Comparison of ENCODE assay signal across 8 mouse cellular contexts in genomic region chr4:45183818-45184520, GRCm38 (mm10). TPM values are rescaled to one million over a fixed set of nuclear protein-coding genes. Genes with fewer than 3 reads are reported as not detected.
A peak's percentile ranks its signal among the peaks of the same experiment; 100 is the strongest.
DNase-seq lines count a peak whose midpoint lies in the region; ATAC-seq and TF ChIP-seq lines count a peak whose summit lies in the region.

No protein-coding gene starts in this region.

- 31% methylated on average over 13 of the region's 13 CpGs for WGBS in kidney, postnatal 0 days
- 21% methylated on average over 13 of the region's 13 CpGs for WGBS in heart, postnatal 0 days
- 25% methylated on average over 13 of the region's 13 CpGs for WGBS in midbrain, embryonic 13.5 days

- TF ChIP-seq POLR2A in brain, embryonic 14.5 days (IDR thresholded peaks at IDR 0.05; ENCODE audit: borderline replicate concordance, extremely low read depth, insufficient read depth, insufficient read length, poor library complexity, severe bottlenecking), result no peak

- TF ChIP-seq CTCF in kidney, postnatal 0 days (IDR thresholded peaks at IDR 0.05; ENCODE audit: low read depth), result no peak
- no peak for TF ChIP-seq CTCF in brain, embryonic 14.5 days (IDR thresholded peaks at IDR 0.05; ENCODE audit: borderline replicate concordance, extremely low read depth, insufficient read depth, insufficient read length)
- TF ChIP-seq CTCF in heart, postnatal 0 days (IDR thresholded peaks at IDR 0.05; ENCODE audit: low read depth), result no peak

- peak overlapping the region; percentile 62 for H3K4me3 ChIP-seq in kidney, postnatal 0 days (replicated peaks; ENCODE audit: low read depth, low read length)
- peak overlapping the region; percentile 72 for H3K4me3 ChIP-seq in heart, postnatal 0 days (ENCODE audit: low read depth, low read length)
- H3K4me3 ChIP-seq in midbrain, embryonic 13.5 days (replicated peaks), result peak overlapping the region; percentile 67

- peak overlapping the region; percentile 99 for H3K4me2 ChIP-seq in kidney, postnatal 0 days (ENCODE audit: low read length)
- peak overlapping the region; percentile 99 for H3K4me2 ChIP-seq in heart, postnatal 0 days (ENCODE audit: low read depth, low read length)
- H3K4me2 ChIP-seq in midbrain, embryonic 13.5 days (replicated peaks), result peak overlapping the region; percentile 98

- DNase-seq in kidney, postnatal 0 days (ENCODE audit: low spot score), result no peak
- no peak for DNase-seq in kidney, adult 8-10 months
- DNase-seq in brain, embryonic 14.5 days (ENCODE audit: low read depth), result peak; percentile 14
- DNase-seq in heart, postnatal 0 days (ENCODE audit: low spot score), result no peak
- DNase-seq in thymus, postnatal 0 days (ENCODE audit: low spot score), result no peak
- no peak for DNase-seq in cerebellum, postnatal 25 days

- no peaks in the 10 kb centered on the region for H3K9me3 ChIP-seq in kidney, postnatal 0 days (replicated peaks; ENCODE audit: low read length)
- H3K9me3 ChIP-seq in heart, postnatal 0 days (replicated peaks; ENCODE audit: control insufficient read depth, low read length), result no peaks in the 10 kb centered on the region
- H3K9me3 ChIP-seq in midbrain, embryonic 13.5 days, result no peaks in the 10 kb centered on the region

- no peaks in the 10 kb centered on the region for H3K36me3 ChIP-seq in kidney, postnatal 0 days (ENCODE audit: insufficient read depth, low read length)
- no peaks in the 10 kb centered on the region for H3K36me3 ChIP-seq in heart, postnatal 0 days (replicated peaks; ENCODE audit: control insufficient read depth, insufficient read depth, low read length)
- H3K36me3 ChIP-seq in midbrain, embryonic 13.5 days, result no peaks in the 10 kb centered on the region

- H3K4me1 ChIP-seq in kidney, postnatal 0 days (replicated peaks; ENCODE audit: insufficient read depth, low read length), result 0 out of 2 replicates have a peak, but pooled peaks cover 5% of the 10 kb centered on the region
- peaks cover 6% of the 10 kb centered on the region for H3K4me1 ChIP-seq in heart, postnatal 0 days (ENCODE audit: control insufficient read depth, insufficient read depth)
- peaks cover 13% of the 10 kb centered on the region for H3K4me1 ChIP-seq in midbrain, embryonic 13.5 days (replicated peaks)

- ATAC-seq in kidney, postnatal 0 days (replicated peaks; ENCODE audit: low FRiP score, low read depth), result 0 out of 2 replicates have a peak, but pooled peaks have one; percentile 31
- ATAC-seq in heart, postnatal 0 days (ENCODE audit: insufficient read depth, low read depth), result no peak; the same call in 1 of the 2 replicates
- ATAC-seq in midbrain, embryonic 13.5 days, result peak; percentile 68
- no peak for ATAC-seq in CD4-positive, CD25-positive, alpha-beta regulatory T cell, adult 4 months

- H3K9ac ChIP-seq in kidney, postnatal 0 days (ENCODE audit: low read depth, low read length), result peak overlapping the region; percentile 59
- H3K9ac ChIP-seq in heart, postnatal 0 days (replicated peaks; ENCODE audit: low read depth, low read length), result peak overlapping the region; percentile 61; the same call in 1 of the 2 replicates
- H3K9ac ChIP-seq in midbrain, embryonic 13.5 days (replicated peaks), result peak overlapping the region; percentile 73

- no peak for TF ChIP-seq EP300 in heart, postnatal 0 days (IDR thresholded peaks at IDR 0.05; ENCODE audit: low read depth)

- H3K27me3 ChIP-seq in kidney, postnatal 0 days (ENCODE audit: insufficient read depth, low read length), result no peaks in the 10 kb centered on the region
- H3K27me3 ChIP-seq in heart, postnatal 0 days (ENCODE audit: control insufficient read depth, insufficient read depth, low read length), result peaks cover 14% of the 10 kb centered on the region; the same call in 1 of the 2 replicates
- peaks cover 32% of the 10 kb centered on the region for H3K27me3 ChIP-seq in midbrain, embryonic 13.5 days

- H3K27ac ChIP-seq in kidney, postnatal 0 days, result no peak overlapping the region
- H3K27ac ChIP-seq in heart, postnatal 0 days (ENCODE audit: low read depth), result peak overlapping the region; percentile 39; the same call in 1 of the 2 replicates
- H3K27ac ChIP-seq in midbrain, embryonic 13.5 days, result no peak overlapping the region

RNA-seq across cellular contexts. Expression of gene Frmpd1, which starts 0.7 kb away (rescaled TPM):
- 0.27 and 0.30 TPM in 2 replicates for polyA plus RNA-seq in kidney, postnatal 0 days (2015; fragmentation: Nextera tagmentation; extraction: Ambion mirVana)
- 1.1 and 2.2 TPM in 2 replicates for polyA plus RNA-seq in brain, embryonic 14.5 days (2012; rRNA removed)
- 1.8 and 4.4 TPM in 2 replicates for total RNA-seq in heart, postnatal 0 days (2014; rRNA removed; ENCODE audit: low replicate concordance)
- polyA plus RNA-seq in heart, postnatal 0 days (2015; fragmentation: Nextera tagmentation; extraction: Ambion mirVana), result 0.90 and 1.1 TPM in 2 replicates
- polyA plus RNA-seq in midbrain, embryonic 13.5 days (2015; fragmentation: Nextera tagmentation; extraction: Ambion mirVana), result 1.1 and 1.2 TPM in 2 replicates
- polyA plus RNA-seq in CD4-positive, CD25-positive, alpha-beta regulatory T cell, adult 4 months (2017; shearing (Covaris generic)), result not detected
- polyA plus RNA-seq in thymus, postnatal 0 days (2015; fragmentation: Nextera tagmentation; extraction: Ambion mirVana), result 0.14 and 0.26 TPM in 2 replicates

Comparison
In these comparisons a context has a peak if more than half of its experiments do, and no peak if none do; other contexts are left out.
1. ATAC-seq: peak in kidney, postnatal 0 days (single experiment) and midbrain, embryonic 13.5 days (single experiment); none in heart, postnatal 0 days (single experiment) and CD4-positive, CD25-positive, alpha-beta regulatory T cell, adult 4 months (single experiment).
2. Peak in every context shown above with its lines, with median percentiles within 50 percentile points of each other: H3K4me2 ChIP-seq, H3K4me3 ChIP-seq and H3K9ac ChIP-seq.